Mouse (Mus musculus): Measurements from ENCODE around the gene Nle1.

The Nle1 gene

GRCm38 (mm10) chr11:82866850-82867564 is 41.2 kb downstream of the Nle1 start:
- DNase-seq = no peak

GRCm38 (mm10) chr11:82865957-82866356 is 42.3 kb downstream of the Nle1 start:
- DNase-seq = no peak

GRCm38 (mm10) chr11:82863488-82863931 is 44.7 kb downstream of the Nle1 start:
- DNase-seq = no peak

- no peak for DNase-seq
Measured at GRCm38 (mm10) chr11:82863059-82863458, 45.2 kb downstream of the Nle1 start.

- DNase-seq = no peak
Measured at GRCm38 (mm10) chr11:82862638-82863037, 45.6 kb downstream of the Nle1 start.

GRCm38 (mm10) chr11:82861558-82861957 is 46.7 kb downstream of the Nle1 start:
- no peak for DNase-seq

- DNase-seq = no peak
Measured at GRCm38 (mm10) chr11:82860759-82861158, 47.5 kb downstream of the Nle1 start.

GRCm38 (mm10) chr11:82857307-82857848 is 50.8 kb downstream of the Nle1 start:
- no peak for DNase-seq

- DNase-seq = no peak
Measured at GRCm38 (mm10) chr11:82856032-82856431, 52.2 kb downstream of the Nle1 start.

GRCm38 (mm10) chr11:82855327-82855973 is 52.8 kb downstream of the Nle1 start:
- DNase-seq = no peak

- no peak for DNase-seq
Measured at GRCm38 (mm10) chr11:82854111-82854510, 54.1 kb downstream of the Nle1 start.

GRCm38 (mm10) chr11:82852958-82853357 is 55.3 kb downstream of the Nle1 start:
- no peak for DNase-seq

GRCm38 (mm10) chr11:82852540-82852939 is 55.7 kb downstream of the Nle1 start:
- no peak for DNase-seq

GRCm38 (mm10) chr11:82852115-82852514 is 56.1 kb downstream of the Nle1 start:
- DNase-seq = no peak
